Mouse (Mus musculus): ENCODE measurements around the gene Hoxa9. TPM values are rescaled to one million over a fixed set of nuclear protein-coding genes. Genes with fewer than 3 reads are reported as not detected.

The Hoxa9 gene
- total and polyA plus RNA-seq, 2 experiments from 2014 or later: not detected

GRCm38 (mm10) chr6:52218643-52219215, 12.2 kb downstream of the Hoxa9 start:
- Histone ChIP-seq H3K36me3 (ENCODE audit: insufficient read depth, low read length) (no peaks in the 10 kb centered on the region), H3K4me3 (ENCODE audit: low read depth, low read length) (no peak overlapping the region), H3K4me1 (ENCODE audit: insufficient read depth, low read length) (no peaks in the 10 kb centered on the region), H3K27me3 (ENCODE audit: insufficient read depth, low read length) (peaks cover 94% of the 10 kb centered on the region), H3K9ac (replicated peaks; ENCODE audit: low read length, poor library complexity, severe bottlenecking) (no peak overlapping the region), H3K27ac (ENCODE audit: low read depth, low read length) (no peak overlapping the region), H3K4me2 (ENCODE audit: low read depth, low read length, poor library complexity, severe bottlenecking) (no peak overlapping the region), H3K9me3 (ENCODE audit: low read length) (no peaks in the 10 kb centered on the region)
- DNase-seq (ENCODE audit: low spot score) (no peak), ATAC-seq (ENCODE audit: low FRiP score) (no peak)
- 11% methylated on average over 14 of the region's 14 CpGs for WGBS
- no peak for TF ChIP-seq CTCF (IDR thresholded peaks at IDR 0.05)

- no peak overlapping the region for H3K4me2 ChIP-seq (ENCODE audit: low read depth, low read length, poor library complexity, severe bottlenecking)
- TF ChIP-seq CTCF (IDR thresholded peaks at IDR 0.05): no peak
- DNase-seq (ENCODE audit: low spot score) (no peak), ATAC-seq (ENCODE audit: low FRiP score) (no peak)
- peaks cover 97% of the 10 kb centered on the region for H3K27me3 ChIP-seq (ENCODE audit: insufficient read depth, low read length)
- H3K4me3 ChIP-seq (ENCODE audit: low read depth, low read length): no peak overlapping the region
- no peaks in the 10 kb centered on the region for H3K36me3 ChIP-seq (ENCODE audit: insufficient read depth, low read length)
- no peak overlapping the region for H3K27ac ChIP-seq (ENCODE audit: low read depth, low read length)
- no peaks in the 10 kb centered on the region for H3K4me1 ChIP-seq (ENCODE audit: insufficient read depth, low read length)
- no peak overlapping the region for H3K9ac ChIP-seq (replicated peaks; ENCODE audit: low read length, poor library complexity, severe bottlenecking)
- 5% methylated on average over 23 of the region's 23 CpGs for WGBS
- H3K9me3 ChIP-seq (ENCODE audit: low read length): no peaks in the 10 kb centered on the region
These were observed 12.8 kb downstream of the Hoxa9 start for GRCm38 (mm10) chr6:52217895-52218642.

- TF ChIP-seq CTCF (IDR thresholded peaks at IDR 0.05): no peak
- H3K4me2 ChIP-seq (ENCODE audit: low read depth, low read length, poor library complexity, severe bottlenecking): no peak overlapping the region
- no peak overlapping the region for H3K9ac ChIP-seq (replicated peaks; ENCODE audit: low read length, poor library complexity, severe bottlenecking)
- no peak overlapping the region for H3K27ac ChIP-seq (ENCODE audit: low read depth, low read length)
- H3K4me3 ChIP-seq (ENCODE audit: low read depth, low read length): 0 out of 2 replicates have a peak overlapping the region, but pooled peaks have one; percentile 2
- DNase-seq (ENCODE audit: low spot score) (no peak), ATAC-seq (ENCODE audit: low FRiP score) (no peak)
- H3K27me3 ChIP-seq (ENCODE audit: insufficient read depth, low read length): peaks cover 98% of the 10 kb centered on the region
- H3K9me3 ChIP-seq (ENCODE audit: low read length): no peaks in the 10 kb centered on the region
- no peaks in the 10 kb centered on the region for H3K36me3 ChIP-seq (ENCODE audit: insufficient read depth, low read length)
- H3K4me1 ChIP-seq (ENCODE audit: insufficient read depth, low read length): no peaks in the 10 kb centered on the region
- WGBS: 1% methylated on average over 25 of the region's 25 CpGs
These were observed 13.5 kb downstream of the Hoxa9 start for GRCm38 (mm10) chr6:52217459-52217768.

GRCm38 (mm10) chr6:52216691-52217458, 14.0 kb downstream of the Hoxa9 start:
- no peak for TF ChIP-seq CTCF (IDR thresholded peaks at IDR 0.05)
- peaks cover 96% of the 10 kb centered on the region for H3K27me3 ChIP-seq (ENCODE audit: insufficient read depth, low read length)
- H3K9ac ChIP-seq (replicated peaks; ENCODE audit: low read length, poor library complexity, severe bottlenecking): no peak overlapping the region
- DNase-seq (ENCODE audit: low spot score): no peak
- ATAC-seq (ENCODE audit: low FRiP score): no peak
- H3K4me2 ChIP-seq (ENCODE audit: low read depth, low read length, poor library complexity, severe bottlenecking): no peak overlapping the region
- no peaks in the 10 kb centered on the region for H3K9me3 ChIP-seq (ENCODE audit: low read length)
- no peak overlapping the region for H3K27ac ChIP-seq (ENCODE audit: low read depth, low read length)
- no peaks in the 10 kb centered on the region for H3K4me1 ChIP-seq (ENCODE audit: insufficient read depth, low read length)
- H3K36me3 ChIP-seq (ENCODE audit: insufficient read depth, low read length): no peaks in the 10 kb centered on the region
- 3% methylated on average over 59 of the region's 60 CpGs for WGBS
- 0 out of 2 replicates have a peak overlapping the region, but pooled peaks have one; percentile 2 for H3K4me3 ChIP-seq (ENCODE audit: low read depth, low read length)

GRCm38 (mm10) chr6:52215771-52216535, 14.9 kb downstream of the Hoxa9 start:
- no peak overlapping the region for H3K4me2 ChIP-seq (ENCODE audit: low read depth, low read length, poor library complexity, severe bottlenecking)
- no peaks in the 10 kb centered on the region for H3K9me3 ChIP-seq (ENCODE audit: low read length)
- DNase-seq (ENCODE audit: low spot score) (no peak), ATAC-seq (ENCODE audit: low FRiP score) (no peak)
- WGBS: 3% methylated on average over 30 of the region's 30 CpGs
- H3K4me3 ChIP-seq (ENCODE audit: low read depth, low read length): no peak overlapping the region
- no peak for TF ChIP-seq CTCF (IDR thresholded peaks at IDR 0.05)
- no peak overlapping the region for H3K27ac ChIP-seq (ENCODE audit: low read depth, low read length)
- no peaks in the 10 kb centered on the region for H3K4me1 ChIP-seq (ENCODE audit: insufficient read depth, low read length)
- no peaks in the 10 kb centered on the region for H3K36me3 ChIP-seq (ENCODE audit: insufficient read depth, low read length)
- no peak overlapping the region for H3K9ac ChIP-seq (replicated peaks; ENCODE audit: low read length, poor library complexity, severe bottlenecking)
- H3K27me3 ChIP-seq (ENCODE audit: insufficient read depth, low read length): peaks cover 99% of the 10 kb centered on the region
